Mouse (Mus musculus): ENCODE measurements at regions not wholly inside any gene's neighbourhood (a gene's known extent, or its start where the extent isn't known, plus 50 kb on each side); places are given as distances from the start of the nearest gene placed in this dataset.

DNA sequence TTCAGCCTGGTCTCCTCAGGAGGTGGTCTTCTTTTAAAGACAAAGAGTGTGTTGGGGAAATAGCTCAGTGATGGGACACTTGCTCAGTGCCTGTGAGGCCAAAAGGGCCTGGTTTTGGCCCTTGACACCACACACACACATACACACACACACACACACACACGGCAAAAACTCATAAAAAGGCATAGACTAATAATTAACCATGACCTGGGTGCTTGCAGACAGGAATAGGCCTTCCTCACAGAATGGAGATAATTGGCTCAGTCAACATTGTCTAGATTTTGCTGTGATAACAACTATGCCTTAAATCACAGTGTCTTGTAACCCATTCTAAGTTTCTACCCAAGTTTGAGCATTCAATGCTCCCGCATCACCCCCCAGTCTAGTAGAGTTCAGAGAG is 158.5 kb downstream of the Emp1 start:
- no peak for DNase-seq (ENCODE audit: low read depth in 2 of 2, low spot score in 2 of 2)

DNA sequence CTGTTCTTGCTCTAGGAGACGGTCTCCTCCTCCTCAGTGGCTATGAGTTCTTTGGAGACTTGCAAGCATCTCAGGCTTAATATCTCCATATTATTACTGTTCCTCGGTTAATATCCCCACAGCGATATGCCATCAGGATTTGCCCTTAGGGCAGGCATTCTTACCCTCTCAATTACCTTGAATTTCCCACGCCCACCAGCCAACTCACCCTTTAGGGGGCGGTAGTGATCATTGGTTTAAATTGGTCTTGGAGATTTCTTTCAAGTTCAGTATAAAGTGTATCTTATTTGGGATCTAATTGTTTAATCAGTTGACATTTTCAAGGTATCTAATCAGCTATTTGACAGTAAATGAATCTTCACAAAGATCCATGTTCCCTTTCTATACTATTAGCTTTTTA is 162.5 kb downstream of the Emp1 start:
- DNase-seq (ENCODE audit: low read depth in 2 of 2, low spot score in 2 of 2): no peak

DNA sequence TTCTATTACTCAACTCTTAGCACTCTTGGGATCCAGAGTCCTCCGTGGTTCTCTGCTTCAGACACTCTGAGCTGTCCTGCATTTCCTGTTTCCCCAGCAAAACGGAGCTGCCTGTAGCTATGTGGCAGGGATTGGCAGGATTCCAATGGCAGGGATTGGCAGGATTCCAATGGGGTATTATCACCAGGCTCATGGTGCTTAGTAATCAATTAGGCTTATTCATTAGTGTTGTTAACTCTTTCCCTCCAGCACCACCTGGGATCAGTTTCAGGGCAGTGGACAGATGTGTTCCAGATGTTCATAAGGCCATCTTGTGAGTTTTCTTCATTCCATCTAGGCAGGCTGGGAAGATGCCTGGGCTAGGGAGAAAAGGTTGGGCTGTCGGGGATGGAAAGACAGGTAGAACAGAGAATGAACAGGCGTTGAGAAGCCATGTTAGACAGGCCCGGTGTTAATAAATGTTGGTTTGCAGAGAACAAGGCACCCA is 163.5 kb downstream of the Emp1 start:
- no peak for DNase-seq (ENCODE audit: low read depth in 2 of 2, low spot score in 2 of 2)

DNA sequence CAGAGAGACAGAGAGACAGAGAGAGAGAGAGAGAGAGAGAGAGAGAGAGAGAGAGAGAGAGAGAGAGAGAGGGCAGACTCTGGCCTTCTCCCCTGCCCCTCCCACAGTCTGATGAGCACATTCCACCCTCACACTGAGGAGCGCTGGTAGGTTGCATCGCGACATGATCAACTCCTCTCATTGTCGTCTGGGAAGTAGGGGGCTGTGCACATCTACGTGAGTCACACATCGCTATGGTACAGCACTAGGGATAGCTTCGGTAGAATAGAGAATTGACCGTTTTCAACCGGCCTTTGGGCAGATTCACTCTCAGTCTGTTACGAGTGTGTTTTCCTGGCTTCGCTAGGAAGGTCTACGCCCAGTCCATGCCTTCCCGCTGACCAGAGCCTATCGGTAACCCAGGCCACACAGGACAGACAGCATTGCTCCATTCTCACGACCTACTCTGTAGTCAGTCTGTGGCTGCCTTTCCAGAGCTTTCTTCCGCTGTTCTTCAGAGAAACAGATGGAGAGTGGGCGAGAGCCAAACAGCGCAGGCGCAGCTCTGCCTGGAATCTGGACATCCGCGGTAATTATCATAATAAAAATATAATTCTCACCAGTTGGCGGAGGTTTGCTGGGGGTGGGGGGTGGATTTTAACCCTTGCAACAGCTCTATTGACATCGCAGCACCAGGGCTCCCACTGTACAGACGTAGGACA is 164.3 kb downstream of the Emp1 start:
- no peak for DNase-seq (ENCODE audit: low read depth in 2 of 2, low spot score in 2 of 2)

DNA sequence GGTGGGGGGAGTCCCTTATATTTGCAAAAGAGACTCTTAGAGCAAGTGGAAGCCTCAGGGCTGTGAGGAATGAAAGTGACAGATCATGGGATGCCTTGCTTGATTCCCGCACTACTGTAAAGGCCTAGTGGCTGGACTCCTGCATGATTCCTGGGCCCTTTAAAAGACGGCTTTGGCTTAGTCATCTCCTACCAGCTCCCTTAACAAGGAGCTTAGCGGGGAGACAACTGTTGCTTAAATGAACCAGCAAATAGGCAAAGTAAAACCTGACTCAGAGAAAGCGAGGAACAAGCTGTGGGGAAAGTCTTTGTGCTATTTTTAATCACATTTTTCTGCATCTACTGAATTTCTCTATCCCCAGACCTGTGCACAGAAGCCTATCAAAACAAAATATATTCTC is 165.5 kb downstream of the Emp1 start:
- no peak for DNase-seq (ENCODE audit: low read depth in 2 of 2, low spot score in 2 of 2)

DNA sequence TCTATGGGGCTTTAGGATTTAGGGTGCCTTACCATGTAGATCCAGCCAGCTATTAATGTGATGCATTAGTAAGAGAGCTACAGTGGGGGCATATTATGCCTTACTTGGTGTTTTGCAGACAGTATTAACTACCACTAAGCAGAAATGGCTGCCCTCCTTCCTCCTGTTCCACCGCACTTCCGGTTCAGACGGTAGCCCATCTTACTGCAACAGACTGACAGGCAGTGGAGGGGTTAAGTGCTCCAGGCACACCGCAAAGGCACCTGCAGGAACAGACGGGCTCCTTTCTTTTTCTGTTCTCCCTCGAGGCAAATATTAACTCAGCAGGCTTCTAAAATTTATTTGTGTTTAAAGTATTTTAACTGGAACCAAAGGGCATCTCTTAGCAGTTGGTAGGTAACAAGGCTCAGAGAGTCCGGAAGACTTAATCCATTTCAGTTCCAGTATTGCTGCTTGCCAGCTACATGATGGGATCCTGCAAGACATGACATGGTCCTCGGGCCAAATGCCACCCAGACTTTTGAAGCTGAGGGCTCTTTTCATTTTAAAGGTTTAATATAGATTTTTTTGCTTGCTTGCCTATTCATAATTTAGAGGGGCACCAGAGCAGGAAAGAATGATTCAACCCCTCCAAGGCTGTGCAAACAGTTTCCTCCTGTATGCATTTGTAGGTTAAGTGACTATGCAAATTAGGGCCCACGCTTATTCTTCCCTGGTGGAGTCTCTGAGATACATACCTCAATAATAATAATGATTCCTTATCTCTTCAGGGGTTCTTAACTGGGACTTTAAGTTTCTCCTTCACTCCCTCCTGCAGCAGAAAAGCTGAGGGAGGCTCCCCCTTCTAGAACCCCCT is 177.7 kb downstream of the Emp1 start:
- no peak for DNase-seq (ENCODE audit: low read depth in 2 of 2, low spot score in 2 of 2)

DNA sequence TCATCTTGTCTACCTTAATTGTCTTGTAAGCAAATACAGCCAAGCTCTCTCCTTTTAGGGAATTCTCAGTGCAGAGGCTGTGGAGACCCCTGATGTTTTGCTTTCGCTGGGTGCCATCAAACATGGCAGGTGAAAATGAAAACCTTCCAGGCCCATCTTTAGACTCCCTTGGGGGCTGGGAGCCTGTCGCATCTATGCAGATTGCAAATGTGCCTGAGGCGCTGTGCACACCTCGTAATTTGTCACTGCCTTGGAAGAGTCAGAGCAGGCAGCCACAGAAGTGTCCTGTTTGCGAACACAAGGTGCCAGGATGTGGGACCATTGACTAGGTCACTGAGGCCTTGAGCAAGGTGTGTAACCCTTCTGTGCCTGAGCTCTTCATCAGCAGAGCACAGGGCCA is 179.2 kb downstream of the Emp1 start:
- DNase-seq (ENCODE audit: low read depth in 2 of 2, low spot score in 2 of 2): no peak

DNA sequence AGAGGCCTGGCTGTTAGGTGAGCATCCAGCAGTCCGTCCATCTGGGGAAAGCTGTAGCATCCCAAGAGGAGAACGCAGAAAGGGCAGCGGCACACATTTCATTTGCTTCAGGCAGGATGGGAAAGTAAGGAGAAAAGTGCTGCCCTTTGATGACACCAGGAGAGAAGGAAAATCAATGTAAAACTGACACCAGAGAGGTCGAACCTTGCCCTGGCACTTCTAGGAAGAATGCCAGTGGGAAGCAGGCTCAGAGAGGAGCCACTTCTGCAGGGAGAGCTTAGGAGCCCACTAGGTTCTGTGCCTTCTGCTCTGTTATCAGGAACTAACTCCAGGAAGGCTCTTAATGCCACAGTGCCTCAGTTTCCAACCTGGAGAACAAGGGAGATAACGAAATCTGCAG is 180.0 kb downstream of the Emp1 start:
- no peak for DNase-seq (ENCODE audit: low read depth in 2 of 2, low spot score in 2 of 2)

DNA sequence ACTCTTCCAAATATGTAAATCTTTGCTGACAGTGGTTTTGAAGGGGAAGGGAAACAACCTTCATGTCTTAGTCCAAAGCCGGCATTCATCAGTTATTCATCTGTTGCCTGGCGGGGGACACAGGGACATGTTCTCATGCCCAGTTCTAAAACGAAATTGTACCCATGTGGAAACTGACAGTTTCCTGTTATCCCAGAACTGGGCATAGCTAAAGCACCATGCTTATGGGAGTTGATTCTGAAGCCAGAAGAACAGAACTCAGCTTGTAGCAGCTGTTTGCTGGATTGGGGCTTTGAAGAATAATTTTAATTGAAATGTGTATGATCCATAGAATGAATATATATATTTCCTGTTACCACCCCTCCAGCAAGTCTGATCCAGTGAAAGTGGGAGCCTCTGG is 181.0 kb downstream of the Emp1 start:
- no peak for DNase-seq (ENCODE audit: low read depth in 2 of 2, low spot score in 2 of 2)

DNA sequence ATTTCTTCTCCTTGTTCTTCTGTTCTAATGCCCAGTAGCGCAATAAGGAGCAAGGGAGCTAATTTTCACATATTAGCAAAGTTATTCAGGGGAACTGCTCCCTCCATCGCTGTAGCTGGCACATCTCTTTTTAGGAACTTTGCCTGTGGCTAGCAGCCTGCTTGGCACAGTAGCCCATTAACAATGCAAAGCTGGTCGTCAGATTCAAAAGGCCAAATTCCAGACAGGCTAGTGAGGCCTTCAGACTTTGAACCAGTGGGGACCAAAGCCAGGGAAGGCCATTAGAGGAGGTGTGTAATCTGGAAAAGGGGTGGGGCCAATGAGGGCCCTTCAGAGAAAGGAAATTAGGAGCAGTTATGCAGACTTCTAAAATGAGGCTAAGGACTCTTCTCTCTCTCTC is 181.5 kb downstream of the Emp1 start:
- DNase-seq (ENCODE audit: low read depth in 2 of 2, low spot score in 2 of 2): no peak

DNA sequence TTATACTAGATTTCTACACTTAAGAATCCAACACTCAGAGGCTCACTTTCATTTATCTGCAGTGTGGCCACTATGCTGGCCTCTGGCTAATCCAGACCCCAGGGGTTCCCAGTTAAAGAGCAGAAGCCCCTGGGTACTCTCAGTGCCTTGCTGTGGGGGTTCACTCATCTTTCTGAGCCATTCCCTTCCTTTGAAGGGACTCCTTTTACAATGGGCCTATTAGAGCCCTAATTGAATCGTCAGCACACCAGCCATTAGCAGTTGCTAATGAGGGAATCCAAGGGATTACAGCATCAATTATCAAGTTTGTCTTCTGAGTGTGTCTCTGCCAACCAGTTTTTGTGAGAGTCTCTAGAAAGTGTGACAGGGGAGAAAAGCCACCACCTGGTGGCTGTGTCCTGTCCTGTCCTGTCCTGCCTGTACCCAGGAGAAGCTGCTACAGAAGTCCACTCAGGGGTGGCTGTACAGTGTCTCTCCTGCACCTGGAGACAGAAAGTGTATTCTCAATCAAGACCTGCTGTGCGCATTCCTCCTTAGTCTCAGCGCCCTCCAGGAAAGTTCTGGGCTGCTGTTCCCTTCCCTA is 188.1 kb downstream of the Emp1 start:
- DNase-seq (ENCODE audit: low read depth in 2 of 2, low spot score in 2 of 2): no peak

DNA sequence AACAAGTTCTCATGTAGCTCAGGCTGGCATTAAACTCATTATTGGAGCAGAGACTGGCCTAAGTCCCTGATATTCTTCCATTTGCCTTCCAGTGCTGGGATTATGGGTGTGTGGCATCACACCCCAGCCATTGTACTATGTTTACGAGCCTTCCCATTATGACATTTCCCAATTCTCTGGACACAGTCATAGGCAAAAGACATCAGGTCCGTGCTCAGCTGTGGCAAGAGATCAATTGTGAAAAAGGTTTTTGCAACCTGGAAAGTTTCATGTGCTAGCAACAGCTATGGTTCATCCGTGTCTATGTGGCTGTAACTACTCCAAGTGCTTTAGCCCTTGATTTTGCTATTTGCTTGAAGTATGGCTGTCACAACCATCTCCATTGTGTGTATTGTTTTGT is 190.1 kb downstream of the Emp1 start:
- no peak for DNase-seq (ENCODE audit: low read depth in 2 of 2, low spot score in 2 of 2)

DNA sequence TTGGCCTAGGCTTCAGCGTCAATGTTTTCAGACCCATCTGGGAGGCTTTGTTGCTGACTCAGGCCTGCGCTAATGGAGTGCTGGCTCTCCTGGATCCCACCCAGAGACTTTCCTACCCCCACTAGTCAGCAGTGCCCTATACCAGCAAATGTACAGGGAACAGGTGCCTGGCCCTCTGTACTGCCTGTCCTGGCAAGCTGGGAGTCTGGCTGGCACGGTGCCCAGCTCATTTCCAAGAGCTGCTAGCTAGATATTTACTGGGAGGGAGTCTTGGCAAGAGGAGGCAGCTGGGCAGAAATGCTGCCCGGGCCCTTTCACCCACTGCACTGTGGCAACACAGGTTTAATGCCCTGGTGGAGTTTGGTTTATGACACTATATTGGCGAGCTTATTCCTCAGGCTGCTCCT is 197.2 kb downstream of the Emp1 start:
- no peak for DNase-seq (ENCODE audit: low read depth in 2 of 2, low spot score in 2 of 2)

DNA sequence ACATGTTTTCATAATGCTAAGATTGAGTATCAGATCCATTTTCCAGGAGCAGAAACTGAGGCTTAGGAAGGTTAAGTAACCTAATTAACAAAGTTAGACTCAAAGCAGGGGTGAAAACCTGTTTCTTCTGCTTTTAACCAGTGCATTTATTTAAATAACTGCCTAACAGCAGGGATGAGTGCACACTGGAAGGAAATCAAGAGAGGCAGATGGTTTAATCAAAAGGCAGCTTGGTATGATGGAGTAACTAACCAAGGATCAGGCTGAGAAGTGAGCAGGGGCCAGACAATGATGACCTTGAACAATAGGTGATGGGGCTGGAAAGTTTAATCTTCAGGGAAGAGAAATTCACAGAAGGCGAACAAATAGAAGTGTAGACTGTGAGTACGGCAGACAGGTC is 199.9 kb downstream of the Emp1 start:
- no peak for DNase-seq (ENCODE audit: low read depth in 2 of 2, low spot score in 2 of 2)

DNA sequence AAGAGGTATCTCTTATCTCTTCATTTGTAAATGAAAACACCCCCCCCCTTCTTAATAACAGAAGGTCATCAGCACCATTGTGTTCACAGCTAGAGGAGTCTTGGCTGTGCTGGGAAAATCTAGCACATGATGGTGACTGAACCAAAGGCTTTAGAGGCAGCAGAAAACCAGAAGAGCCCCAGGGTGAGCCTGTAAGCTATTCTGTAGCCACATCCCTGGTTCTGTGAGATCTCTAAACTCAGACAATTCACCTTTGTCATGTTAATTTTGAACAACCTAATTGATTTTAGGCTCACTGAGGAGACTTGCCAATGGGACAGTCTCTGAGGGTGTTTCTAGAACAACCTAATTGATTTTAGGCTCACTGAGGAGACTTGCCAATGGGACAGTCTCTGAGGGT is 201.4 kb downstream of the Emp1 start:
- no peak for DNase-seq (ENCODE audit: low read depth in 2 of 2, low spot score in 2 of 2)

DNA sequence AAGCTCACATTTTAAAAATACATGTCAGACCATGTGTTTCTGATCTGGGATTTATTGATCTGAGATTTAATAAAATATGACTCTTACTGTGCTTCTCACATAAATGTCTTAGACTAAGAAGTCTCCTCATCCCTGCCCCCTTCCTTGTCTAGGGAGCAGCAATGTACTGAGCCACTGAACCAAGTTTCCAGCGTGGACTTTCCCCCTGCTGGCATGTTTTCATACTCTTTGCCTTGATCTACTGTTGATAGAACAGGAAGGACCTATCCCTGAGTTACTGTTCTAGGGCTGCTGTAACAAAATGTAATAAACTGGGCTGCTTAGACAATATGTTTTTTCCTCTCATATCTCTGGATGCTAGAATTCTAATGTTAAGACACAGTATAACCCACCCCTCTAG is 206.7 kb downstream of the Emp1 start:
- no peak for DNase-seq (ENCODE audit: low read depth in 2 of 2, low spot score in 2 of 2)

DNA sequence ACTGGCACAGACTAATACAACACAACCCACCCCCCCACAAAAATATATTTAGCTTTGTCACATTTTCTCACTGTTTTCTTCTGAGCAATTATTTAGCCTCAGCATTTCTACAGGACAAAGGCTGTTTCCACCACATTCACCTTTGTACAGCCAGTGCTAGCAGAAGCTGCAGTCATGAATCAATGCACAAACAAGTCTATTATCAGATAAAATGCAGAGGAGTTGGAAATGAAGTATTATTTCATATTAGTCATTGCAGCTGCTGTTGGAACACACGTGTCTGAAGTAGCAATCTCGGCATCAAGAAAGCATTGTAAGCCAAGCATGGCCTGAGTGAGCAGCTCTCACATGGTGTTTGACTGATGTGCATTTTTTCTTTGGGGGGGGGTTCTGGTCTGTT is 212.9 kb downstream of the Emp1 start:
- DNase-seq (ENCODE audit: low read depth in 2 of 2, low spot score in 2 of 2): no peak

DNA sequence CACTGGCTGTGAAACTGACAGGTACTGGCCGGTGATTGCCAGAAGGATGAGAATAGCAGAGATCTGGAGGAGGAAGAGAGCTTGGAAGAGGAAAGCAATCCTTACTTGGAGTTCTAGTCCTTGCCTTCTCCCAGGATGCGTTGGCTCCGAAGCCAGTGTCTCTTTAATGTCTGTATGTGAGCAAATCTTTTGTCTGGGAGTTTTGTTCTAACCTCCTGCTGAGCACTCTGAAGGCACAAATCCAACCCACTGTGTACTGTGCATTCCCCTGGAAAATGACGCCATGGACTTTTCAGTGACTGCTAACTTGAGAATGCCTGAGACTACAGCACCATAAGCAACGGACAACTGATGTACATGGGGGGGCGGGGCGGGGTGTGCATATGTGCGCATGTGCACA is 216.4 kb downstream of the Emp1 start:
- DNase-seq (ENCODE audit: low read depth in 2 of 2, low spot score in 2 of 2): no peak

DNA sequence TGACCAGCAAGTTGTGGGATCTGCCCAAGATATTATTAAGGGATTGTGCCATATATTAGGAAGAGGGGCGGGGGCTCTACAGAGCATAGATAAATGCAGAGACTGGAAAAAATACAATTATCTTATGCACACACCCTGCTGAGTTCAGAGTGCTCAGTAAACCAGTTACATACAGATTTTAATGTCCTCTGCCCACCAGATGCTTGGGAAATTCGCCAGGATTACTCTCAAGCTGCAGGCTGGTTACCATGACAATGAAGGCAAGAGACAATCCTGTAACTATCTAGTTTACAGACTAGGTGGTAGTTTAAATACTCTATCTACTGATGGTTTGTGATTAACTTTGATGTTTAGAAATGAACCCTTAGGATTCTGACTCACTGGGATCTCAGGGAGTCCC is 220.2 kb downstream of the Emp1 start:
- no peak for DNase-seq (ENCODE audit: low read depth in 2 of 2, low spot score in 2 of 2)

DNA sequence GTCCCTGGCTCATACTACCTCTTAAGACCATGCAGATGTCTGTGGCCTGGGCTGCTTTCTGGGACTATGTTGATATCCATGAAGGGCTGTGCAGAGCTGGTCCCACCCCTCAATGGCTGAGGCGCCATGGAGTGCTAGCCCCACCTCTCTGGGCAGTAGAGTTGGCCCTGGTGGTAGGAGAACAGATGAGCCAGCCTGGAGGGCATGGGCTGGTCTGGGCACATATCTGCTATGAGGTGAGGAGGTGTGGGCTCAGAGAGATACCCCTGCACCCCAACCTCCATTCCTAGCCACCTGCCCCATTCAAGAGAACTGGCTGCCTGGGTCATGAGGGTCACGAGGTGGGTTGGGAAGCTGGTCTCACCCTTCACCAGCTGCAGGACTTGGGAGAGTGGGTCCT is 222.4 kb downstream of the Emp1 start:
- no peak for DNase-seq (ENCODE audit: low read depth in 2 of 2, low spot score in 2 of 2)

DNA sequence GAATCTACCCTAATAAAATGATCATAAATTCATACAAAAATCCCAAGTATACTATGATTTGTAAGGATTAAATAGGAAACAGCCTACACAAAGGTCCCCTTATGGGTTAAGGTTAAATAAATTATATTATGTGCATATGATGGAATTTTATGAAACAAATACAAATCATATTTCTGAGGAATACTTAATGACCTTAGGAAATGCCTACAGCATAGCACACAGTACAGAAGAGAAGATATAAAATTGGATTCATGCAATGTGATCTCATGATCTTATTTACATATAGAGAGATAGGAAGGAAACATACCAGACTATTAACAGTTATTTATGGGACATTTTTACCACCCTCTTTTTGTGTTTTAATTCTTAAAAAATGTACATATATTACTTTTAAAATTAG is 227.7 kb downstream of the Emp1 start:
- no peak for DNase-seq (ENCODE audit: low read depth in 2 of 2, low spot score in 2 of 2)

DNA sequence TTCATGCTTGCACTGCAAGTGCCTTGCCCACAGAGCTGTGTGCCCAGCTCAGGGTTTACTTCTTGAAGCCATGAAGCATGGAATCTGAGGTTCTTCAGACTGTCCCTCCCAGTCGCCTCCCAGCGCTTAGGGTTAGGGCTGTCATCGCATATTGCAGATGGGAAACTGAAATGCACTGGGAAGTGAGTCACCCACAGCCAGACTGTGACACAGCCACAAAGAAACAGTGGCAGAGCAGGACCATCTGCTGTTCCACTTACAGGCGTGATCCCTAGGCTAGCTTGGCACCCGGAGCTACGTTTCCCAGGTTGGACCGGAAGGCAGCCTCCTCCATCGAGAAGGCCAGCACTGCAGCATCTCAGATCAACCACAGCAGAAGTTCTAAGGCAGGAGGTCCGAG is 228.7 kb downstream of the Emp1 start:
- no peak for DNase-seq (ENCODE audit: low read depth in 2 of 2, low spot score in 2 of 2)
